Mouse (Mus musculus) adrenal gland, adult 18-20 months (tissue): Measurements from ENCODE around the gene Tmem132c. TPM values are rescaled to one million over a fixed set of nuclear protein-coding genes. Genes with fewer than 3 reads are reported as not detected.

Experiments used
- DNase-seq, 2 experiments: peaks; one replicate each; pipeline ENCODE4 v3.0.0; 2021 to 2022; ENCODE audit warnings: low spot score in 2 of 2
- total RNA-seq, 2 experiments: library from RNA; stranded (reverse); gene quantifications; 1 replicate in 1 of 2; 2 replicates in 1 of 2; pipeline ENCODE4 v1.2.3; 2021

Tmem132c gene
- total RNA-seq, 2 experiments from 2014 or later: 0.27 to 0.58 TPM

GRCm38 (mm10) chr5:127592406-127592805 is 350.8 kb downstream of the Tmem132c start:
- DNase-seq: peak in 1 of 2 experiments; percentile 19

GRCm38 (mm10) chr5:127592854-127593253 is 351.2 kb downstream of the Tmem132c start:
- no peak for DNase-seq

DNA sequence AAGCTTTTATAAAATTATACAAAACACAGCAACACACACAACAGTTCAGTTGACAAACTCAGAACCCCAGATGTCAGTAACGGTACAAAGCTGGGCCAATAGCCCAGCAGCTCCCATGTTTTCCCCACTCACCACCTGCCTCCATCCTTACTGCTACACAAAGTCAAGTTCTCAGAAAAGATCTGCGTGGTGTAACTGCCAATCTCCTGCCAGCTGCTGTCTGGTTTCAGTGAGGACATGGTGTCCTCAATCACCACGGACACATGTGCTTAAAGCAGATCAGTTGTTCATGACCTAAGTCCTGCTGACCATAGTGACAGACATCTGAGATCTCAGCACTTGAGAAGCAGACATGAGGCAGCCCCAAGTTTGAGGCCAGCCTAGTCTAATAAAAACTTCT is 354.1 kb downstream of the Tmem132c start:
- DNase-seq: no peak

GRCm38 (mm10) chr5:127596862-127597261 is 355.3 kb downstream of the Tmem132c start:
- no peak for DNase-seq

- no peak for DNase-seq
Observed at GRCm38 (mm10) chr5:127602996-127603395, 361.4 kb downstream of the Tmem132c start.

DNA sequence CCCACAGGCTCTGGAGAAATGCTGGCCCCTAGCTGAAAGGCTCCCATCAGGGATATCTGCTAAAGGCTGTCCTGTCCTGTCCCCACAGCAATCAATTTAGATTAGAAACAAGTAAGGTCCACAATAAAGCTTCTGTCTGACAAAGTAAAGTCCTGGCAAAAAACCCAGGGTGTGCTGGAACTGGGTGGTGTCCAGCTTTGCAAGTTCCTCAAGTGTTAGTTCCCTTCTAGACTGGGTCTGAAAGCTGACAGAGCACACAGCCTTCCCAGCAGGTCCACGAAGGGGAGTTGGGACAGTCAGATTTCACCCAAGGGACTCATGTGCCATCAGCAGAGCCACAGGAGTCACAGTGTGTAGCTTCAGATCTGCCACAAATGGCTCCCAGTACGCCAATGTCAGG is 365.9 kb downstream of the Tmem132c start:
- DNase-seq: no peak

DNA sequence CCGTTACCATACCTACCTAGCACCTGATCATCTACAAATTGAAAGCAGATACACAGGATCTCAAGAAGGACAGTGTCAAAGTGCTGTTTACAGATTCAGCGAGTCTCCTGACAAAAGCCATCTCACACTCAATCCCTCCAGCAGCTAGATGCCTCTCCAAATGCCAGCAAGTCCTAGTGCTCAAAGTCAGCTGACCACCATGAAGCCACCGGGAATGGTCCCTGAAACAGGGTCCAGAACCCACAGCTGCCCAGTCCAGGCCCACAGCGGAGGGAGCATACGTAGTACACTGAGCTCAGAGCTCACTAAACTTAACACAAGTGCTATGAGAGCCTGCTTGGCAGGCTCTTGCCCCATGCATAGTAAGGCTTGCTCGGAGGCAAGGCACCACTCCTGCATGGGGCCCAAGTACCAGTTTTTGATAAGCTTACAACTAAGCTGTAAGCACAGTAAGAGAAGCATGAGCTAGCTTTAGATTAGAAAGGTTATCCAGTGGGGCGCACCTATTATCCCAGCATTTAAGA is 367.6 kb downstream of the Tmem132c start:
- DNase-seq: no peak

DNA sequence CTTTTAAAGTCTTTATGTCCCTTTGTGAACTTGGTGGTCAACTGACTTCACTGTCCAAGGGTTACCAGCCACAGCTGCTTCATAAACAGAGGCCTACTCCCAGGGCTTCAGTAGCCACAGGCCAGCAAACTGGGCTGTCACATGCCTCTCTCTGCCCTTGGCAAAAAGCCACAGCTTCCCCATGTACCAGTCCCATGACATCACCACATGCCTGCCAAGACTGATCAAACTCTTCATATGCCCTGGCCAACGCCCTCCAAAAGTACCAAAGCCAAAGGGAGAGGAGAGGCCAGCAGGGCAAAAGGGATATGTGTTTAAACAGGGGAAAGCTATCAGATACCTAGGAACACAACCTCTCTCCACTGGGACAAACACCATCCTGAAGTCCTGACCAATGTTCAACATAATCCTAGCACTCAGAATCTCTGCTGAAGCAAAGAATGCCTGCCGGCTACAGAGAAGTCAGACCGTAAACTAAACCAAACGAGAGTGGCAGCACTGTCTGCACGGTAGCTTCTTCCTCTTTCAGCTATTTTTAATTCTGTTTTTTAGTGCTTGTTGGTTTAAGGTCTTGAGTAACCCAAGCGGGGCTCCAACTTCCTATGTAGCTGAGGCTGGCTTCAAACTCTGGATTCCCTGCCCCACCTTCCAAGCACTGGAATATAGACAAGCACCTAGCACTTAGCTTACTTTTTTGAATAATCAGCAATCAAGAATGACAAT is 369.3 kb downstream of the Tmem132c start:
- DNase-seq: peak; percentile 34 to 46

- no peak for DNase-seq
Observed at GRCm38 (mm10) chr5:127611881-127612280, 370.3 kb downstream of the Tmem132c start.

GRCm38 (mm10) chr5:127612397-127612796 is 370.8 kb downstream of the Tmem132c start:
- no peak for DNase-seq
